Mouse (Mus musculus): ENCODE results near the gene Olfr731.

Olfr731 gene

GRCm38 (mm10) chr14:50241766-50242165 lies at the start of gene Olfr731:
Olfr731 (minus strand) TSS chr14:50241866.
- DNase-seq (ENCODE audit: low spot score in 2 of 2) = no peak

- no peak for DNase-seq (ENCODE audit: low spot score in 2 of 2)
Observed at GRCm38 (mm10) chr14:50284106-50284505, 42.4 kb upstream of the Olfr731 start, which contains the start of gene Olfr732. Olfr732 (minus strand) TSS chr14:50284206.

- DNase-seq (ENCODE audit: low spot score in 2 of 2) = no peak
Observed at GRCm38 (mm10) chr14:50188098-50188497, 53.6 kb downstream of the Olfr731 start, which contains the start of gene Olfr730. Olfr730 (minus strand) TSS chr14:50188198.
